Mouse (Mus musculus): ENCODE results near the gene Tnrc18. TPM values are rescaled to one million over a fixed set of nuclear protein-coding genes. Genes with fewer than 3 reads are reported as not detected.

The Tnrc18 gene
- total RNA-seq, 2 experiments from 2014 or later, result 136 to 162 TPM

DNA sequence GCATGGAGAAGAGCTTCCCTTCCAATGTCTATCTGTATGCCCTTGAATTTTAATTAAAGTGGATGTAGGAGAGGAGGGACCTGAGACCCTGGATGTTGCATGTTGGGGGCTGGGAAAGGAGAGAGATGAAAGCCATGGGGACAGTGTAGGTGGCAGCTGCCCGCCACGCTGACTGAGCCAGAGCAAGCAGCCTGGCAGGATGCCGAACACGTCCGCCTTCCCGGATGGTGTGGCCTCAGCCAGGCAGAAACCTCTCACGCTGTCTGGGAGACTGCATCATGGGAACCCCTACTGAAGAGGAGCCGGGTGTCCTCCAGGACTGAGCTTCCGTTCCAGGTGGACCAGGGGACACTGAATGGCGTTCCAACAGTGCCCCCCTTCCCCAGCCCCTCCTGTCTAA lies 113.9 kb downstream of the Tnrc18 start:
- peak; percentile 71 to 73 for DNase-seq (ENCODE audit: low spot score in 2 of 2)
- intact Hi-C loops (cut with DNase I), result no loop called here

- intact Hi-C loops (cut with DNase I), result no loop called here
- no peak for DNase-seq (ENCODE audit: low spot score in 2 of 2)
Measured at GRCm38 (mm10) chr5:142702511-142703138, 114.8 kb downstream of the Tnrc18 start.

DNA sequence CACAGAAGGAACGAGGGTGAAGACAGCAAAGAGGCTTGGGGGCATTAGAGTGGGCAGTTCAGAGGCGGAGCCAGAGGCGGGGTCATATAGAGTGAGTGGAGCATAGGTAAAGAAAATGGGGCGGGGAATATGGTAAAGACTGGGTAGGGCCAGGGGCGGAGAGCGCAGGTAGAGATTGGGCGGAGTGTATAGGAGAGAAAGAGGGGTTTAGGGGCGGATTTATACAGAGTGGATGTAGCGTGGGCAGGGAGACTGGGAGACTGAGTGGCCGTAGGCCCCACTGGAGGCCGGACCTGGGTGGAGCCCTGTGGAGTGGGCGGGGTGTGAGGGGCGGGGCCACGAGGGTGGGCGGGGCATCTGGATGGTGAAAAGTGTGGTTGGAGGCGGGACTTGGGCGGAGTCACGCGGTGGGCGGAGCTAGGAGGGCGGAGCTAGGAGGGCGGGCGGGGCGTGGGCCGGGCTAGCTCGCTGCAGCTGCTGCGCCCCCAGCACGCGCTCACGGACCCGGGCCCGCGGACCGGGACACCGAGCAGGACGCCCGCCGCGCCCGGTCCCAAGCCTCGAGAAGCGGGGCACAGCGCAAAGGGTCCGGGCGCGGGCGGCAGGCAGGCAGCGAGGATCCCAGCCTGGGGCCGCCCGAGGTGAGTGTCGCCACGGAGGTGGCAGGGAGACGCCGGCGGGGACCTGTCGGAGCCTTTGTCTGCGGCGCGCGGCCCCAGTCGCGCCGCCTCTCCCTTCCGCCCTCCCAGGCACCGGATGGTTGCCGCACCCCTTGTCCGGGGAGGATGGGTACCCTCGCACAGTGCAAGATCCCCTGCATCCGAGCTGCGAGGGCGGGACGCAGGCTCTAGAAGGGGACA lies 115.6 kb downstream of the Tnrc18 start:
- intact Hi-C loops (cut with DNase I), result no loop called here
- peak in 1 of 2 experiments; percentile 65 for DNase-seq (ENCODE audit: low spot score in 2 of 2)

DNA sequence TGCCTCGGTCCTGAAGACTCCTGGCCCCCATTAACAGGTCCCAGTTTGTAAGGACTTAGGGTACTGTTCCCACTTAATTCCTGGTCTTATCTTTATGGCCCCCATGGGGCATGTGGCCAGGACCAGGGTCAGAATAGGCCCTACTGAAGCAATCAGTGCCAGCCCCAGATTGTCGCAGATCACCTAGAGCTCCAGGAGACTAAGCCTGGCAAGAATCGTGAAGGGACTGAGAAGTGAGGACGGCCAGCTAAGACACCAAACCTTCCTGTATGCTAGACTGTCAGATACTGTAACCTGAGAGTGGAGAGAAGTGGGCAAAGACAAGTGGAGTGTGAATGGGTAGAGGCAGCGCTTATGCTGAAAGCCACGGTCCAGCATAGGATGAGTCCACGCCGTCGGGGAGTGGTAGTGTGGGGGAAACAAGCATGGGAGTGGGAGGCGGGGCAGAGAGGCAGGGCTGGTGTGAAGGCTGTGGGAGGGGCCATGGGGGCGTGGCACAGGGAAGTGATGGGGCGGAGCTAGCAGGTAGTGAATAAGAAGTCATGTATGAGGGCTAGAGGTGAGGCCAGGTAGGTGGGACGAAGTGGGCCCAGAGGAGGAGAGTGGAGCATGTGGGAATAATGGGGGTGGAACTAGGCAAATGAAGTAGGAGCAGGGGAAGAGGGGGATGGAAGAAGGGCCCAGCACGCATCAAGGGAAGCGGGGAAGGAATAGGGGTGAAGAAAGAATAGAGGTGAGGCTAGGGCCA lies 116.4 kb downstream of the Tnrc18 start:
- no peak for DNase-seq (ENCODE audit: low spot score in 2 of 2)

GRCm38 (mm10) chr5:142697742-142698141 lies 119.7 kb downstream of the Tnrc18 start:
- intact Hi-C loops (cut with DNase I), result no loop called here
- no peak for DNase-seq (ENCODE audit: low spot score in 2 of 2)

More for the DNA sequence above, 116.4 kb downstream of the Tnrc18 start:
- intact Hi-C loops (cut with DNase I), result no loop called here

- intact Hi-C loops (cut with DNase I), result no loop called here
- peak; percentile 82 to 94 for DNase-seq (ENCODE audit: low spot score in 2 of 2)
Measured at GRCm38 (mm10) chr5:142696865-142697264, 120.6 kb downstream of the Tnrc18 start.

- no peak for DNase-seq (ENCODE audit: low spot score in 2 of 2)
- intact Hi-C loops (cut with DNase I), result no loop called here
Measured at GRCm38 (mm10) chr5:142696258-142696657, 121.2 kb downstream of the Tnrc18 start.

GRCm38 (mm10) chr5:142694627-142695340 lies 122.7 kb downstream of the Tnrc18 start:
- DNase-seq (ENCODE audit: low spot score in 2 of 2), result peak in 1 of 2 experiments; percentile 80
- intact Hi-C loops (cut with DNase I), result no loop called here

DNA sequence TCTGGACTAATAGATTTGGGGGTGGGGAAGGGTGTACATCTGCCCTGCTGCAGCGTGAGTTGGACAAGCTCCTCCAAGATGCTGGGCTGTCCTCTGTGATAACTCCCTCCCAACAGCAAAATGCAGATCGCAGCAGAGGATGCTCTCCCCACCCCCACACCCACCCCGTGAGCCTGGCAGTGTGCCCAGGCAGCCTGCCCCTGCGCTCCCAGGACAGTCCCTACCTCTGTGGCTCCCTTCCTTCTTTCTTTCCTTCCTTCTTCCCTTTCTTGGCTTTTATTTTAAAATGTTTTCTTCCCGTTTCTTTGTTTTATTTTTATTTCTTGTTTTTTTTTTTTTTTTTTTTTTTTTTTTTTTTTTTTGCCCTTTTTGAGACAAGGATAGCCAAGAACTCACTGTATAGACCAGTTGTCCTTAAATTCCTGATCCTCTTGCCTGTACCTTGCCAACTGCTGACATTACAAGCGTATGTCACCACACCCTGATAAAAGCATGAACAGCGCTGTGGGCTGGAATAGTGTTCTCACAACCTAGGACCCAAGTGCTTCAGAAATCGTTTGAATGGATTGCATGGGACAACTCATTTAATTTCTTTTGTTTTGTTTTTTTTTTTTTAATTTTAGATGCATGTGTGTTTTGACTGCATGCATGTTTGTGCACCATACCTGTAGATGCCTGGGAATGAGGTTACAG lies 123.6 kb downstream of the Tnrc18 start:
- DNase-seq (ENCODE audit: low spot score in 2 of 2), result no peak
- intact Hi-C loops (cut with DNase I), result no loop called here

- no peak for DNase-seq (ENCODE audit: low spot score in 2 of 2)
- intact Hi-C loops (cut with DNase I), result no loop called here
Measured at GRCm38 (mm10) chr5:142692971-142693737, 124.3 kb downstream of the Tnrc18 start.

GRCm38 (mm10) chr5:142692248-142692647 lies 125.2 kb downstream of the Tnrc18 start, which contains the start of gene Slc29a4:
Slc29a4 (plus strand) TSS chr5:142692512.
- DNase-seq (ENCODE audit: low spot score in 2 of 2), result peak; percentile 79 to 87
- intact Hi-C loops (cut with DNase I), result no loop called here

- intact Hi-C loops (cut with DNase I), result no loop called here
- no peak for DNase-seq (ENCODE audit: low spot score in 2 of 2)
Measured at GRCm38 (mm10) chr5:142690343-142690742, 127.1 kb downstream of the Tnrc18 start.

- no peak for DNase-seq (ENCODE audit: low spot score in 2 of 2)
- intact Hi-C loops (cut with DNase I), result no loop called here
Measured at GRCm38 (mm10) chr5:142688866-142689265, 128.6 kb downstream of the Tnrc18 start.

DNA sequence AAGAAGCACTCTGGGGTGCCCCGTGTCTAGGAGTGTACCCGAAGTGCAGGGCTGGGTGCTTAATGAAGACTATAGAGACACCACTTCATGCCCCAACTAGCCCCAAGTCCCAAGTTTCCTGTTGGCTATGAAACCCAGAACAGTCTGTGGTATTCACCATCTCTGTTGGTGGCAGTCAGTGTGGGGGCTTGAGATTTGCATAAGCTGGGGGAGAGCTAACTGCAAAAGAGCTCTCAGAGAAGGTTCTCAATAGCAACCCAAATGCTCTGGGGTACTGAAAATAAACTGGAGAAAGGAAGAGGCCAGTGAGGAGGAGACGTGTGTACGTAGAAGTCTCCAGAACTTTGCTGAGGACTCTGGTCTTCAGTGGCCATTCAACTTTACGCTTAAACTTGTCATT lies 134.9 kb downstream of the Tnrc18 start:
- peak in 1 of 2 experiments; percentile 38 for DNase-seq (ENCODE audit: low spot score in 2 of 2)
- intact Hi-C loops (cut with DNase I), result no loop called here

DNA sequence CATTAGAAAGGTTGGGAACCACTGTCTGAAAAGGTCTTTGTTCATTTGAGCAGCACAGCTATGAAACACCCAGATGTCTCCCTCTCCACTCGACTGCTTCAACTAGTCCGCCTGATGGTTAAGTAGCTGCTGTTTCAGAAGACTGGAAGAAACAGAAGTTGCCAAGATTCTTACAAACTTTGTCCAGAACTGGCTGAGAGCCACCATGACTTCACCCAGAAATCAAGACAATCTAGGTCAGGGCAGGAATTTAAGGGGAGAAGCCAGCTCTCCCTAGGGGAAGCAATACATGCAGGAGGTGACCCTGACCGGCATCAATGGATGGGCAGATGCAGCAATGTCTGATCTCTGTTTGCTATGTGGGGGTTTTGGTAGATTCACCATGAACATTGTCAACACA lies 135.6 kb downstream of the Tnrc18 start:
- DNase-seq (ENCODE audit: low spot score in 2 of 2), result no peak
- intact Hi-C loops (cut with DNase I), result no loop called here

GRCm38 (mm10) chr5:142679065-142679464 lies 138.4 kb downstream of the Tnrc18 start:
- intact Hi-C loops (cut with DNase I), result no loop called here
- no peak for DNase-seq (ENCODE audit: low spot score in 2 of 2)

DNA sequence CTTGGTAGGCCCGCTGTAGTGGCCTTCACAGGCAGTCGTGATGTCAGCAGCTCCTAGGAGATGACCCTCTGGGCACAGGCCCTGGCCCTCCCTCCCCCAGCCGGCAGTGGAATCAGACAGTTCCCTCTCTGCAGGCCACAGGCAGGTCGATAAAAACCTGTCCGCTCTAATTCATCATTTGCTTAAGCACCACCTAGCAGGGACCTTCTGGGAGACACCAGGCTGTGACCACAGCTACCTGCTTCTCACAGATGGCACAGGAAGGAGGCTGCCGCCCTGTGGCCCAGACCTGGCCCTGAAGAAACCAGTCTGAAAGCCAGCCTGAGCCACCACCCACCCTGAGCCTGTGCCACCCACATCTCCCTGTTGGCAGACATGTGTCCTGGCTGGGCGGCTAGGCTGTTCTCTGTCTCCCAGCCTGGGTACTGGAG lies 139.3 kb downstream of the Tnrc18 start:
- DNase-seq (ENCODE audit: low spot score in 2 of 2), result no peak
- intact Hi-C loops (cut with DNase I), result no loop called here

All from left cerebral cortex, postnatal 14 days (tissue).